Mouse (Mus musculus): ENCODE results near the gene Kpna6. TPM values are rescaled to one million over a fixed set of nuclear protein-coding genes. Genes with fewer than 3 reads are reported as not detected.
A peak's percentile ranks its signal among the peaks of the same experiment; 100 is the strongest.

Gene Kpna6
- polyA plus RNA-seq, 1 experiment from 2014 or later: 17.4 TPM

- H3K9ac ChIP-seq: no peak overlapping the region
- WGBS: 95% methylated on average over 6 of the region's 6 CpGs
- peaks cover 92% of the 10 kb centered on the region for H3K36me3 ChIP-seq
- H3K4me2 ChIP-seq (replicated peaks): no peak overlapping the region
- H3K4me1 ChIP-seq: no peaks in the 10 kb centered on the region
- no peaks in the 10 kb centered on the region for H3K9me3 ChIP-seq
- ATAC-seq (ENCODE audit: low FRiP score, low read depth): no peak
- no peaks in the 10 kb centered on the region for H3K27me3 ChIP-seq
- no peak overlapping the region for H3K4me3 ChIP-seq
- H3K27ac ChIP-seq: no peak overlapping the region
Measured at GRCm38 (mm10) chr4:129684531-129684930, 12.0 kb upstream of the Kpna6 start.

- H3K36me3 ChIP-seq: peaks cover 92% of the 10 kb centered on the region
- H3K9me3 ChIP-seq: no peaks in the 10 kb centered on the region
- no peak overlapping the region for H3K27ac ChIP-seq
- H3K27me3 ChIP-seq: no peaks in the 10 kb centered on the region
- ATAC-seq (ENCODE audit: low FRiP score, low read depth): no peak
- no peak overlapping the region for H3K9ac ChIP-seq
- H3K4me3 ChIP-seq: no peak overlapping the region
- H3K4me2 ChIP-seq (replicated peaks): no peak overlapping the region
- 91% methylated on average over 11 of the region's 11 CpGs for WGBS
- no peaks in the 10 kb centered on the region for H3K4me1 ChIP-seq
Measured at GRCm38 (mm10) chr4:129683901-129684493, 11.4 kb upstream of the Kpna6 start.

- 94% methylated on average over 11 of the region's 11 CpGs for WGBS
- Histone ChIP-seq H3K4me3 (no peak overlapping the region), H3K4me1 (no peaks in the 10 kb centered on the region), H3K27me3 (no peaks in the 10 kb centered on the region), H3K27ac (no peak overlapping the region), H3K9me3 (no peaks in the 10 kb centered on the region), H3K36me3 (peaks cover 94% of the 10 kb centered on the region), H3K4me2 (replicated peaks) (no peak overlapping the region), H3K9ac (no peak overlapping the region)
- ATAC-seq (ENCODE audit: low FRiP score, low read depth): no peak
Measured at GRCm38 (mm10) chr4:129681837-129682236, 9.3 kb upstream of the Kpna6 start.

GRCm38 (mm10) chr4:129672878-129673449, 397 bp upstream of the Kpna6 start:
- WGBS: 9% methylated on average over 10 of the region's 10 CpGs
- no peaks in the 10 kb centered on the region for H3K9me3 ChIP-seq
- no peaks in the 10 kb centered on the region for H3K27me3 ChIP-seq
- H3K4me1 ChIP-seq: peaks cover 16% of the 10 kb centered on the region
- no peak for ATAC-seq (ENCODE audit: low FRiP score, low read depth)
- H3K27ac ChIP-seq: peak overlapping the region; percentile 95
- peak overlapping the region; percentile 96 for H3K9ac ChIP-seq
- H3K36me3 ChIP-seq: peaks cover 28% of the 10 kb centered on the region
- peak overlapping the region; percentile 95 for H3K4me3 ChIP-seq
- H3K4me2 ChIP-seq (replicated peaks): peak overlapping the region; percentile 84

GRCm38 (mm10) chr4:129671491-129672082, 980 bp downstream of the Kpna6 start:
- H3K27me3 ChIP-seq: no peaks in the 10 kb centered on the region
- peak overlapping the region; percentile 95 for H3K4me3 ChIP-seq
- no peaks in the 10 kb centered on the region for H3K9me3 ChIP-seq
- H3K4me2 ChIP-seq (replicated peaks): peak overlapping the region; percentile 84
- 7% methylated on average over 12 of the region's 12 CpGs for WGBS
- peaks cover 16% of the 10 kb centered on the region for H3K4me1 ChIP-seq
- H3K27ac ChIP-seq: peak overlapping the region; percentile 95
- ATAC-seq (ENCODE audit: low FRiP score, low read depth): no peak
- H3K36me3 ChIP-seq: peaks cover 21% of the 10 kb centered on the region
- H3K9ac ChIP-seq: peak overlapping the region; percentile 96

GRCm38 (mm10) chr4:129662255-129662813, 10.2 kb downstream of the Kpna6 start:
- H3K9me3 ChIP-seq: no peaks in the 10 kb centered on the region
- ATAC-seq (ENCODE audit: low FRiP score, low read depth): no peak
- H3K27me3 ChIP-seq: no peaks in the 10 kb centered on the region
- H3K4me1 ChIP-seq: peaks cover 9% of the 10 kb centered on the region; the same call in 1 of the 2 replicates
- H3K4me3 ChIP-seq: no peak overlapping the region
- peaks cover 68% of the 10 kb centered on the region for H3K36me3 ChIP-seq
- 69% methylated on average over 3 of the region's 3 CpGs for WGBS
- no peak overlapping the region for H3K4me2 ChIP-seq (replicated peaks)
- H3K9ac ChIP-seq: no peak overlapping the region
- H3K27ac ChIP-seq: no peak overlapping the region; the same call in 1 of the 2 replicates

GRCm38 (mm10) chr4:129661584-129661983, 11.0 kb downstream of the Kpna6 start:
- peaks cover 71% of the 10 kb centered on the region for H3K36me3 ChIP-seq
- 73% methylated on average over 3 of the region's 3 CpGs for WGBS
- ATAC-seq (ENCODE audit: low FRiP score, low read depth): no peak

GRCm38 (mm10) chr4:129654770-129655169, 17.8 kb downstream of the Kpna6 start:
- H3K4me3 ChIP-seq: no peak overlapping the region
- ATAC-seq (ENCODE audit: low FRiP score, low read depth): no peak

More at GRCm38 (mm10) chr4:129661584-129661983, 11.0 kb downstream of the Kpna6 start:
- H3K4me2 ChIP-seq (replicated peaks): no peak overlapping the region
- no peaks in the 10 kb centered on the region for H3K9me3 ChIP-seq
- no peaks in the 10 kb centered on the region for H3K27me3 ChIP-seq
- no peak overlapping the region; the same call in 1 of the 2 replicates for H3K27ac ChIP-seq
- H3K4me1 ChIP-seq: peaks cover 9% of the 10 kb centered on the region; the same call in 1 of the 2 replicates
- no peak overlapping the region for H3K9ac ChIP-seq
- no peak overlapping the region for H3K4me3 ChIP-seq

GRCm38 (mm10) chr4:129650359-129650758, 22.2 kb downstream of the Kpna6 start:
- H3K27ac ChIP-seq: no peak overlapping the region
- no peak overlapping the region for H3K9ac ChIP-seq
- H3K4me2 ChIP-seq (replicated peaks): no peak overlapping the region
- 95% methylated on average over 8 of the region's 8 CpGs for WGBS
- no peak for ATAC-seq (ENCODE audit: low FRiP score, low read depth)
- H3K4me3 ChIP-seq: no peak overlapping the region
- no peaks in the 10 kb centered on the region for H3K4me1 ChIP-seq
- H3K36me3 ChIP-seq: peaks cover 97% of the 10 kb centered on the region
- no peaks in the 10 kb centered on the region for H3K27me3 ChIP-seq
- H3K9me3 ChIP-seq: no peaks in the 10 kb centered on the region

More at GRCm38 (mm10) chr4:129654770-129655169, 17.8 kb downstream of the Kpna6 start:
- no peaks in the 10 kb centered on the region for H3K4me1 ChIP-seq
- H3K36me3 ChIP-seq: peaks cover 97% of the 10 kb centered on the region
- H3K4me2 ChIP-seq (replicated peaks): no peak overlapping the region
- no peaks in the 10 kb centered on the region for H3K27me3 ChIP-seq
- H3K9ac ChIP-seq: no peak overlapping the region
- 94% methylated on average over 14 of the region's 14 CpGs for WGBS
- H3K27ac ChIP-seq: no peak overlapping the region
- H3K9me3 ChIP-seq: no peaks in the 10 kb centered on the region

- no peak overlapping the region for H3K27ac ChIP-seq
- ATAC-seq (ENCODE audit: low FRiP score, low read depth): no peak
- no peaks in the 10 kb centered on the region for H3K4me1 ChIP-seq
- H3K9me3 ChIP-seq: no peaks in the 10 kb centered on the region
- no peak overlapping the region for H3K9ac ChIP-seq
- peaks cover 93% of the 10 kb centered on the region for H3K36me3 ChIP-seq
- no peak overlapping the region for H3K4me3 ChIP-seq
- no peak overlapping the region for H3K4me2 ChIP-seq (replicated peaks)
- H3K27me3 ChIP-seq: no peaks in the 10 kb centered on the region
- 80% methylated on average over 1 of the region's 1 CpGs for WGBS
Measured at GRCm38 (mm10) chr4:129648656-129649055, 23.9 kb downstream of the Kpna6 start.

GRCm38 (mm10) chr4:129645204-129645603, 27.4 kb downstream of the Kpna6 start:
- H3K36me3 ChIP-seq: peaks cover 61% of the 10 kb centered on the region
- H3K9ac ChIP-seq: no peak overlapping the region
- H3K27ac ChIP-seq: no peak overlapping the region
- no peak overlapping the region for H3K4me2 ChIP-seq (replicated peaks)
- no peak overlapping the region for H3K4me3 ChIP-seq
- H3K9me3 ChIP-seq: no peaks in the 10 kb centered on the region
- 89% methylated on average over 6 of the region's 6 CpGs for WGBS
- peaks cover 6% of the 10 kb centered on the region for H3K4me1 ChIP-seq
- ATAC-seq (ENCODE audit: low FRiP score, low read depth): no peak
- H3K27me3 ChIP-seq: no peaks in the 10 kb centered on the region

GRCm38 (mm10) chr4:129641756-129642155, 30.8 kb downstream of the Kpna6 start:
- ATAC-seq (ENCODE audit: low FRiP score, low read depth): no peak
- Histone ChIP-seq H3K9me3 (no peaks in the 10 kb centered on the region), H3K9ac (peak overlapping the region; percentile 21; the same call in 1 of the 2 replicates), H3K27me3 (no peaks in the 10 kb centered on the region), H3K4me3 (peak overlapping the region; percentile 71), H3K36me3 (peaks cover 55% of the 10 kb centered on the region), H3K4me2 (replicated peaks) (peak overlapping the region; percentile 46), H3K4me1 (peaks cover 33% of the 10 kb centered on the region), H3K27ac (no peak overlapping the region)
- WGBS: 36% methylated on average over 5 of the region's 5 CpGs

All from limb, embryonic 13.5 days (tissue).